Mouse (Mus musculus): Measurements from ENCODE around the gene Sik3.

Gene Sik3

DNA sequence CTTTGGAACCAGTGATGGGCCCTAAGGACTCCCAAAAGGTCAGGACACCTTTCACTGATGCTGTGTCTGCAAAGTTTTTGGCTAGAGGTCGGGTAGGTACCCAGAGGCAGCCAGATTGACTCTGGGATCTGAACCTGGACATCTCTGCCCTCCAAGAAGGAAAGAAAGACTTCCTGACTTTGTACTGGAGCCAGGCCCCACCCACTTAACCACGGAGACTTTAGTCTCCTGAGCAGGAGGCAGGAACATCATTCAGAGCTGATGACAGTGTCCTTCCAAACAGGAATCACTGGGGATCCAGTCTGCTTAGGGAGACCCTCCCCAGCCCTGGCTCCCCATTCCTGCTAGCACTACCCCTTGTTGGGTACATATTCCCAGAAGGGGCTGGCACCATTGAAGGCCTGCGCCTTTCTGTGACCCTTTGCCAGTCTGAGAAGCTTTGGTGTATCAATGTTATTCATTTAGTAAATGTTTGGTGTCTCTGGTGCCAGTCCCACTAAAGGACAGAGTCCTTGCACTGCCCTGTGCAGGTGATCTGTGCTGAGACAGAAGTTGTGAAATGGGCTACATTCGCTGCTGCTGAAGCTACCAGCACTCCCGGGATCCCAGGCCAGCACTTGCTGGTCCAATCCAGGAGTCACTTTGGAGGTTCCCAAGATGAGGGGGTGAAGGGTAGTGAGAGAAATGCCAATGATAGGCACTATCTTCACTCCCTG, 212.5 kb downstream of the Sik3 start:
- no peak for DNase-seq (ENCODE audit: low read depth, low spot score)

DNA sequence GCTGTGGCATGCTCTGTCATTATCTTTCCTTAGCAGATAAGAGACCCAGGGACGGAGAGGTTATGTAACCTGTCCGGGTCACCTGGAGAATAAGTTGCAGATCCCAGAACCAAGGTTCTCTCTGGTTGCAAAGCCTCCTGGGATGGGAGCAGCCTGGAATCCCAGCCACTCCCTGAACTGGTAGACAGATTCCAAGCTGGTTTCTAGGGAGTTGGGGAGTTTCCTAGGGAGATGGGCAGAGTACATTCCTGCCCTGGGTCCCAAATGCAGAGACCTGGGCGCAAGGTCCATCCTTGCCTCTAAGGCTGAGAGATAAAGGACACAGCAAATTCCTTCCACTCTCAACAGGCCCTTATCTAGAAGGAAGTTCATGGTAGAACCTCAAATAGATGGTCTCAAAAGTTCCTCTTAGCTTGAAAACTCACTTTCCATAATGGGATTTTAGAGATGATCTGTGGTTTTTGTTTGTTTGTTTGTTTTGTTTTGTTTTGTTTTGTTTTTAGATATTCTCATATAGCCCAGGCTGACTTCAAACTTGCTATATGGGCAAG, 214.5 kb downstream of the Sik3 start:
- DNase-seq (ENCODE audit: low read depth, low spot score): no peak

DNA sequence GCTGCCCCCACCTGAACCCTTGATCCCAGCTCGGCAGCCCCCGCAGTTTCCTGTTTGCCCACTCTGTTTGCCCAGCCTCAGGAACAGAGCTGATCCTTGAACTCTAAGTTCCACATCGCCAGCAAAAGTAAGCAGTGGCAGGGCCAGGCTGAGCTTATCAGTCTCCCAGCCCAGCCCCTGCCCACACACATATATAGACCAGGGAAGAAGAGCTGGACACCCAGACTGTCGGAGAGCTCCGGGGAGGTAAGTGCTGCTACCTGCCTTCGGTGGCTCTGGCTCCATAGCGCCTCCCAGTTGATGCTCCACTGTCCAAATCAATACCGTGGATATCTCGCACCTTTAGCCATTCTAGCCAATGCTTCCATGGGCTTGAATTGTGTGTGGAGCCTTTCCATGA, 215.9 kb downstream of the Sik3 start, which contains the start of gene Apoa1:
Gene Apoa1 (plus strand): TSS at position 90 of the 400 bp plus-strand sequence.
- DNase-seq (ENCODE audit: low read depth, low spot score): no peak

DNA sequence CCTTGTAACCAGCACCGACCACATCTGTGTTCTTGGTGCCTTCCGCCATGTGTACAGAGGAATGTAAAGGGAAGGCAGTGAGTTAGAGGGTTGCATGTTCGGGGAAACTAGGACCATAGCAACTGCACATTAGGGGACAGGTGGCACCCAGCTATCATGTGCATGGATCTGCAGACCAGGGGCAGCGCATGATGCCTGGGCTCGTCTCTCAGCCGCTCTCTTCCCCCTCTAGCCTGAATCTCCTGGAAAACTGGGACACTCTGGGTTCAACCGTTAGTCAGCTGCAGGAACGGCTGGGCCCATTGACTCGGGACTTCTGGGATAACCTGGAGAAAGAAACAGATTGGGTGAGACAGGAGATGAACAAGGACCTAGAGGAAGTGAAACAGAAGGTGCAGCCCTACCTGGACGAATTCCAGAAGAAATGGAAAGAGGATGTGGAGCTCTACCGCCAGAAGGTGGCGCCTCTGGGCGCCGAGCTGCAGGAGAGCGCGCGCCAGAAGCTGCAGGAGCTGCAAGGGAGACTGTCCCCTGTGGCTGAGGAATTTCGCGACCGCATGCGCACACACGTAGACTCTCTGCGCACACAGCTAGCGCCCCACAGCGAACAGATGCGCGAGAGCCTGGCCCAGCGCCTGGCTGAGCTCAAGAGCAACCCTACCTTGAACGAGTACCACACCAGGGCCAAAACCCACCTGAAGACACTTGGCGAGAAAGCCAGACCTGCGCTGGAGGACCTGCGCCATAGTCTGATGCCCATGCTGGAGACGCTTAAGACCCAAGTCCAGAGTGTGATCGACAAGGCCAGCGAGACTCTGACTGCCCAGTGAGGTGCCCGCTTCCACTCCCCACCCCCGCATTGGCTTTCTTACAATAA, 217.2 kb downstream of the Sik3 start:
- DNase-seq (ENCODE audit: low read depth, low spot score): peak; percentile 74

DNA sequence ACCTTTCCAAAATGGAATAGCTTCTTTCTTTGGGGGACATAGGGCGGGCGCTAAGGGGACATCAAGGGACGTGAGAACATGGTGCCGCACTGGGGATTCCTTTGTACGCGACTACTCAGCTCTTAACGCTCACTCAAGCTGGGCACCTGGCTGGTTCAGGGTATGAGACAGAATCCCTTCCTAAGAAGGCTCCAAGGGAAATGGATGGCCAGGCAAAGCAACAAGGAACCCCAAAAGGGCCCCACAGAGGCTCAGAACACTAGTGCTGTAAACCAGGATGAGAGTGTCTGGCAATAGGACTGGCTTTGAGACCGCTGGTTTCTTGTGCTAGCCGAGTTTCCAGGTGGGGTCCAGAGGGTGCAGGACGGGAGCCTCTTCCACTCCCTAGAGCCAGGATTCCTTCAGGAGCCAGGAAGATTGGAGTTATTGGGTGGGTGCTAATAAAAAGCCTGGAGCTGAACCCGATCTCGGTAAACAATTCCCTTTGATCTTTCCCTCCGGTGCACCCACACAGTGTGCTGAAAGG, 217.9 kb downstream of the Sik3 start:
- DNase-seq (ENCODE audit: low read depth, low spot score): no peak

DNA sequence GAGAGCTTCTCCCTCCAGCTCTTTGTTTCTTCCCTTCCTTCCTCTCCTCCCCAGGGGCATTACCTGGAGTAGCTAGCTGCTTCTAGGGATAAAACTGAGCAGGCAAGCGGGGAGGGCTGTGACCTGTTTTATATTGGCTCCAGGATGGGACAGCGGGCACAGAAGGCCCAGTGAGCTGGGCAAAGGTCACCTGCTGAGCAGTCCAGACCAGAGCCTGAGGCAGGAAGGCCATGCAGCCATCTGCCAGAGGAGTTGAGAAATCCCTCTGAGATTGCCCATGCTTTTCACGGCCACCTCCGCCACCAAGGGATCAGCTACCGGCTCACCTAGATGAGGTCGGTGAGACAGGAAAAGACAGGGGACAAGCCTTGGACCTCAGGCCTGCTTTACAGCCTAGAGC, 222.6 kb downstream of the Sik3 start:
- DNase-seq (ENCODE audit: low read depth, low spot score): no peak

DNA sequence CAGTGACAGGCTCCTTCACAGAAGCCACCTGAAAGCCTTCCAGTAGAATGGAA, 222.8 kb downstream of the Sik3 start, which contains the start of gene Apoc3:
Gene Apoc3 (minus strand): TSS at position 41 of the 53 bp plus-strand sequence.
- no peak for DNase-seq (ENCODE audit: low read depth, low spot score)

DNA sequence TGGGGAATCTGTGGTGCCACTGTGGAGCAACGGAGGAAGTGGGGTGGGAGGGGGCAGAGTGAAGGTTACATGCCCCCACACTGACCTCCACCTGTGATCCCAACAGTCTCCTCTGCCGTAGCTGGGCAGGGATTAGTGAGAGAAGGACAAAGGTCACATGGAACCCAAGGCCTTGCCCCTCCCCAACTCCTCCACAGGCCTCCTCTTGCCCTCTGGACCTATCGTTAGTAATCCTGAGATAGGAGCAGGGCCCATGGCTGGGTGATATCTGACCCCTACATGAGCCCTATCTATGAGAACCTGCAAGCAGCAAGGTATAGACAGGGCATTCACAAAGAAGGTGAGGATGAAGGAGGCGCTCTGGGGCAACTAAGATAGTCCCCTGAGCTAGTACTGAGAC, 223.0 kb downstream of the Sik3 start:
- no peak for DNase-seq (ENCODE audit: low read depth, low spot score)

DNA sequence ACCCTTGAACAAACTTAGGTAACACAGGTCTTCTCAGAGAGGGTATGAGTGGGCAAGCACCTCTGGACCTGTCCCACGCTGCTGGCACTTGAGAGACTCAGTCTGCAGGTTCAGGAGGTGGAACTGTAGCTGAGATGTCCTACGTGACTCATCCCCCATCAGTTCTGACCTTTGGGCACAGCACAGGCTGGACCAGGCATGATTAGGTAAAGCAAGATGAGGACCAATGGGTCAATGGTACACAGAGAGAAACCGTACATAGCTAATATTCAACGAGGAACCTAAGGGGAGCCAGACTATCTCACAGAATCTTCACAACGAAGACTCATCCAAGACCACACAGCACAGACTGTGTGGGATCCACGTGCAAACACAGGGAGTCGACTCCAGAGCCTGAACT, 226.2 kb downstream of the Sik3 start:
- DNase-seq (ENCODE audit: low read depth, low spot score): no peak

DNA sequence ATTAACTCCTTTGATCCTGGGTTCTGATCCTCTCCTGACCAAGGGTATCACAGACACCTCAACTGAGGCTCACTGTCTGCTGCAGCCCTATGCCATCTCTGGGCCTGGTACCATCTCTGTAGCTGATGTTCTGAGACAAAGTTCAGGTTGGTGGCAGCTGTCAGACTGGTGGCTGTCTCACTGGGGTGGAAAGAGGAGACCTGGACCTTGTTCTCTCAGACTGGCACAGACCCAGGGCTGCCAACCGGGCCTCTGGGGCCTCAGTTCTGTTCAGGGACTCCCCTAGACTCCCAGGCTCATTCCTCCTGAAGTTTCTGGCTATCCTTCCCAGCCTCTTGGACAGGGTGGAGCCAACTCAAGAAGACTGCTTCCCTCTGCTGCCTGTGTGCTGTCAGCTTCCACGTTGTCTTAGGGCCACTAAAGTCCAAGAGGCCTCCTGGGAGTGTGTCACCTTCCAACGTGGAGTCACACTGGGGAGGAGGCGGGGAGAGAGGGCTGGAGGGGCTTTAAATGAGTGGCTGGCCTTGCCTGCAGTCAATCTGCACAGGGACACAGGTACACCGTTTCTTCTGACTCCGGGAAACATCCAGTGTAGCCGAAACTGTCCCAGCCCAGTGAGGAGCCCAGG, 228.0 kb downstream of the Sik3 start, which contains the start of gene Apoa4:
Gene Apoa4 (plus strand): TSS at position 171 of the 628 bp plus-strand sequence.
- no peak for DNase-seq (ENCODE audit: low read depth, low spot score)

DNA sequence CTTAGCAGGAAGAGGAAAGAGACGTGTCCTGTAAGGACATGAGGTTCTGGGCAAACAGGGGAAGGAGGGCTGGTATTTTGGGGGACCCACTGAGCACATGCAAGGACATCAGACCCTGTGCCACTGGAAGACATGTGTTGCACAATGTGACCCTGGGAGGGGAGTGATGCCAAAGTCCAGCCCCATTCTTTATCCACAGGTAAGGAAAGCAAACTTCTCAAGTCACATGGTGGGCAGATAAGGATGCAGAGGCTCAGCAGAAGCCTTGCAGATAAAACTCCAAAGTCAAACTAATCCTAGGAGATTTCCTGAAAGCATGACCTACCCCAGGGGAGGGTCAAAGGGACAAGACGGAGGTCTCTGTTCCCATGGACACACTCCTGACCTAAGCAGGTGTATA, 229.2 kb downstream of the Sik3 start:
- DNase-seq (ENCODE audit: low read depth, low spot score): no peak

DNA sequence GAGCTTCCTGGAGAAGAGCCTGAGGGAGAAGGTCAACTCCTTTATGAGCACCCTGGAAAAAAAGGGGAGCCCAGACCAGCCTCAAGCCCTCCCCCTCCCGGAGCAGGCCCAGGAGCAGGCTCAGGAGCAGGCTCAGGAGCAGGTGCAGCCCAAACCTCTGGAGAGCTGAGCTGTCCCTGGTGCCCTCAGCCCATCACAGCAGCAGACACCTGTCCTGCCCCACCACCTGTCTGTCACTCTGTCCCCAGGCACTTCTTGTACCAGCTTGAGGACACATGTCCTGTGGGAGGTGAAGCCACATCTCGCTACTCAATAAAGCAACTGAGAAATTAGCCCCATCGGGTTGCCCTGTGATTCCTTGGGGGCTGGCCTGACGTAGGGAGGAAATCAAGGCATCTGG, 230.5 kb downstream of the Sik3 start:
- DNase-seq (ENCODE audit: low read depth, low spot score): no peak

DNA sequence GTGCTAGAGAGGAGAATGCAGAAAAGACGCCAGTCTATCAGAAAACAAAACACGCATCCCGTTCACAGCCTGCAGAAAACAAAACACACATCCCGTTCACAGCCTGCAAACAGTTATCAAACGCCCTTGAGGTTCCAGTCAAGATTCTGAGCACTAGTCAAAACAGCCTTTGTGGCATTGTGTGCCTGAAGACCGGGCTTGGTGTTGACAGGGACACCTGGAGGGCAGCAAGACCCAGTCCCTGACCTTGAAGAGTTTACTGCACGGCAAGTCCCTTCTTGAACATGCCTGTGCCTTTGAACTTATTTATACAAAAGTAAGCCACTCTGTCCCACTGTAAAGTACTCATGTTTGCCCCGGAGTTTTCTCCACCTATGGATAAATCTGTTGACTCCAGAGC, 231.0 kb downstream of the Sik3 start:
- no peak for DNase-seq (ENCODE audit: low read depth, low spot score)

DNA sequence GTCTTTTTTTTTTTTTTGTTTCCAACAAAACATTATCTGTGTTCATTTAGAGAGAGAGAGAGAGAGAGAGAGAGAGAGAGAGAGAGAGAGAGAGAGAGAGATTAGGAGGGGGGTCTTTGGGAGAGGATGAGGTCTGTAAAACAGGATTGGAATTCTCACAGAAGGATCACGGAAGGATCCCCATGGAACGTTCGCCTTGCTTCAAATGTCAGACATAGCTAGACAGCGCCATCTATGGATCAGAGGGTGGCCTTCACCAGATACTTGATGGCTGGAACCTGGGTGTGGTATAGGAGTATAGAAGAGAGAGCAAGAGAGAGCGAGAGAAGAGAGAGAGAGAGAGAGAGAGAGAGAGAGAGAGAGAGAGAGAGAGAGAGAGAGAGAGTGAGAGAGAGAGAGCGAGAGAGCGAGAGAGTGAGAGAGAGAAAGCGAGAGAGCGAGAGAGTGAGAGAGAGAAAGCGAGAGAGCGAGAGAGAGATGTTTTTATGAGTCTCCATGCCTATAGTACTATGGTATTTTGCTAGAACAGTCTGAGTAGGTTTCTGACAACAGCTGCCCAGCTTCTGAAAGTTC, 234.2 kb downstream of the Sik3 start:
- DNase-seq (ENCODE audit: low read depth, low spot score): peak; percentile 84

DNA sequence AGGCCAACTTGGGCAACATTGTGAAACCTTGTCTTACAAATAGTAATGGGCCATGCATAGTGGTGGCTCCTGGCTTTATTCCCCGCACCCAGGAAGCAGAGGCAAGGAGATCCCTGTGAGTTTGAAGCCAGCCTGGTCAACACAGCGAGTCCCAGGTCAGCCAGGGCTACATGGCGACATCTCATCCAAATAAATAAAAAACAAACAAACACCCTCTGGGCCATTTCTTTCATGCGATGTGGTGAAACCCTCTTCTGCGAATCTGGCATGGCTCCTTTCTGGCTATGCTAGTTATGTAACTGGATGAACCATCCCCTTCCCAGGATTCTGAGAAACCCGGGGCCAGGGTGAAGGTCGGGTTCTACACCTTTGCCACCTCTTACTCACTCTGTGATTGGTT, 243.6 kb downstream of the Sik3 start:
- no peak for DNase-seq (ENCODE audit: low read depth, low spot score)

DNA sequence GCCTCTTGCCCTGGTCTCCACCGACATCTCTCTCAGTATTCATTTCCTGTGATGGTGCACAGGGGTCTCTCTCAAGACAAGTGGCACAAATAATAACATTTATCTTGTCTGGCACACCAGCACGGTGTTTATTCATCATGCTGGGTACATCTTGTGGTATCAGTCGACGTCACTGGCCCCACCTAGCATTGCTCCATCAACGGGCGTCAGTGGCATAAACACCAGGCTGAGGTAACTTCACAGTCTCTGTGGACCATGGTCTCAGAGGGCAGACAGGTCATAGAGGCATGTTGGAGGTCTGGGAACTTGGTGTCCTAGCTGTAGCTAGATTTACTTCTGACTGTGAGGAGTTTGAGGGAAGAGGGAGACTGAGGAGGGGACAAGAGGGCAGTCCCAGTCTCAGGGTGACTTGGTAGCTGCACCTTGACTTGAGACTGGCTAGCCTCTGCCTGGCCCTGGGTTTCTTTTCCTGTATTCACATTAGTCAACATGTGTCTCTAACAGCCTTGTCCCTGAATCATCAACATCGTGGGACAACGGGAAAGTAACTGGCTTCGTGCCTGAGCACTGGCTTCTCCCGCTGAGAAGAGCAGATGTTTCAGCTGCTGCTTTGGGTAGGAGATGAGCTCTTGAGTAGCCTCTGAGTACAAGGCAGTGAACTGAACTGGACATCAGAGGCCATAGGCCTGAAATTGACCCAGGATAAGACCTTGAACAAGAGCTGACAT, 244.2 kb downstream of the Sik3 start:
- no peak for DNase-seq (ENCODE audit: low read depth, low spot score)

DNA sequence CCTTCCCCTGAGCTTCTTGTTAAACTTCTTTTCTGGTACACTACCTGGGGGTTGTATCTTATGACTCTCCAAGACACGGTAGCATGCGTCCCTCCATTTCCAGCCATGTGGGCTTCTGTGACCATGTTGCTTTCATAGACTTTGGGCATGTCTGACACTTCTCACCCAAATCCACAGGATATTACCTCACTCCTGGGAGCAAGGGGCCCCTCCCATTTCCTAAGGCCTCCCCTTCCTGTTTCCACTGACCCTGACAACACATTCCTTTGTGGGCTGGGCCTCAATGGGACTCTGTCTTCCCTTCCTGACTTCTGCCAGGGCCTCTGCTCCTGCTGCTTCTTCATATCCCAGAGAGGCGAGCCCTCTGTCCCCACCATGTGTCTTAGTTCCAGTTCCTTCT, 244.9 kb downstream of the Sik3 start:
- DNase-seq (ENCODE audit: low read depth, low spot score): no peak

DNA sequence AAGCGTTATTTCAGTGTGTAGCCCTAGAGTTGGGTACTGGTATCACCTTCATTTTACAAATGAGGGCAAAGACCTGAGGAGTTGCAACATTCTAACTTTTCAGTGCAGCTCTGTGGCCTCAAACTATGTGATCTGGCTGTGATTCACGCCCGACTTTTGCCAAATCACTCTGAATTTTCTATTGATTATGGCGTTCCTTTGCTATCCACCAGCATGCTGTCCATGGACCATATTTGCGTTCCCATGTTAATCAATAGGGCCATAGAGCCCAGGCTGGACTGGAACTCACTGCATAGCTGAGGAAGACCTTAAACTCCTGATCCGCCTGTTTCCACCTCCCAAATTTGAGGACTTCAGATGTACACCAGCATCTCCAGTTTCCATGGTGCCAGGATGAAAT, 246.5 kb downstream of the Sik3 start:
- DNase-seq (ENCODE audit: low read depth, low spot score): no peak

DNA sequence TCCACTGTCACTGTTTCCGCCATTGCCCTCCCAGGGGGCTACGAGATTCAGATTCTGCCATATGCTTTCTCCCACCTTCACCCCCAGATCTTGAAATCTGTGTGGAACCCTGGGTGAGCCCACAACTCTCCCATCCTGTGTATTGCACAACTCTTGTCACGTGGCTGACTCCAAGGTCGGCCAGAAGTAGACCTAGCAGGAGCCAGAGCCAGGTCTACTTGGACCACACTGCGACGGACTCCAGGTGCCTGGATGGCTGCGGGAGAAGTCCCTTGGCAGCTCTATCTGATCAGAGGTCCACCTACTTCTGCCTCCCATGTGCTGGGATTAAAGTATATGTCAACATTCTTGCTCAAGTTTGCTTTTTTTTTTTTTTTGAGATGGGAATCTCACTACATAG, 248.5 kb downstream of the Sik3 start:
- no peak for DNase-seq (ENCODE audit: low read depth, low spot score)

DNA sequence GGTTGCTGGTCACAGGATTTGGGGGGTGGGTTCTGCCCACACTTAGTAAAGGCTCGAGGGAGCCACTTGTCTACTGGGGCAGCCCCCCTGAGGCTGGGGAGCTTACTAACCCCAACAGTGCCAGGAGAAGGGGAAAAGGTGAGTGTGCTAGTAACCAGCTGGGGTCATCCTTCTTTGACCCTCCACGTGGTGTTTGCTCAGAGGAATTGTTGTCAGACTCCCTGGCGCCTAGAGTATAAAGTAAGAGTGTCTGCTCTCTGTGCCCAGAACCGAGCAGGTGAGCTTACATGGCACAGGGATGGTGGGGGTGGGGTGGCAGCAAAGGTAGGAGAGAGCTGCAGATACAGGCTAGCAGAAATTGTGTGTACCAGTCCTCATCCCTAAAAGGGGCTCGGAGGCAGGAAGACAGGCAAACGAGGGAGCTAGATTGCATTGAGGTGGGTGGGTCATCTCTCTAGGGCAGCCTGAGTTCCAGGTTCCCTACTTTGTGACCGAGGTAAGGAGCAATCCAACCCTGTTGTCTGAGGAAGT, 255.8 kb downstream of the Sik3 start, which contains the start of gene Apoa5:
Gene Apoa5 (plus strand): TSS at position 291 of the 531 bp plus-strand sequence.
- no peak for DNase-seq (ENCODE audit: low read depth, low spot score)

DNA sequence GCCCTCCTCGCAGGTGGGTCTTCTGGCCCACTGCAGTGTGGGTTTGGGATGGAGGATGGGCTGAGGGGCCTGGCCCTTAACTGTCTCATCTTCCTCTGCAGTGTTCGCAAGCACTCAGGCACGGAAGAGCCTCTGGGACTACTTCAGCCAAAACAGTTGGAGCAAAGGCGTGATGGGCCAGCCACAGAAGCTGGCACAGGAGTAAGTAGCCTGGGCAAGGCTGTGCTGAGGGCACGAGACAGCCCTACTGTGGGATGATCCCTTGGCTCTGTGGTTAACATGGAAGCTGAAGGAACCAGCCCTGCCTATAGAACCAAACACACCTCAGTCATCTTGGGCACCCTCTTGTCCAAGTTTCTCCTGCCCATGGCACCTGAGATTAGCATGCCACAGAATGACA, 256.5 kb downstream of the Sik3 start:
- no peak for DNase-seq (ENCODE audit: low read depth, low spot score)
